Mouse (Mus musculus) heart, postnatal 0 days (tissue): ENCODE results near the gene Exosc8. TPM values are rescaled to one million over a fixed set of nuclear protein-coding genes. Genes with fewer than 3 reads are reported as not detected.
"Not testable (repeated sequence)": the region's sequence is repeated elsewhere in the genome, so short reads cannot be mapped to it uniquely, and the experiment has no call there.

Experiments
- ATAC-seq: fragments of 200-750 bp; cut with Nextera tagmentation; 2 replicates; pipeline ENCODE4 v1.8.0; 2017; ENCODE audit warnings: low read depth, moderate number of reproducible peaks, moderate library complexity; ENCODE audit not compliant: insufficient read depth
- DNase-seq: peaks from one replicate; pipeline ENCODE4 v3.0.0-alpha.2; 2016; ENCODE audit warnings: low spot score
- H3K27ac ChIP-seq: fragments of 300-500 bp; sonication (generic); 2 replicates; pipeline ENCODE4 v1.5.1; 2014; ENCODE audit warnings: low read depth, mild to moderate bottlenecking
- H3K27me3 ChIP-seq: fragments of 300-500 bp; sonication (generic); 2 replicates; pipeline ENCODE4 v1.6.1; 2014; ENCODE audit warnings: low read length, mixed read lengths; ENCODE audit not compliant: control insufficient read depth, insufficient read depth
- H3K36me3 ChIP-seq: fragments of 300-500 bp; sonication (generic); replicated peaks from 2 replicates; pipeline ENCODE4 v1.6.1; 2014; ENCODE audit warnings: low read length, mixed read lengths; ENCODE audit not compliant: control insufficient read depth, insufficient read depth
- H3K4me1 ChIP-seq: fragments of 300-500 bp; sonication (generic); 2 replicates; pipeline ENCODE4 v1.6.1; 2014; ENCODE audit warnings: antibody characterized with exemption; ENCODE audit not compliant: control insufficient read depth, insufficient read depth
- H3K4me2 ChIP-seq: fragments of 300-500 bp; sonication (generic); 2 replicates; pipeline ENCODE4 v1.6.1; 2014; ENCODE audit warnings: low read depth, mild to moderate bottlenecking, low read length, moderate library complexity
- H3K4me3 ChIP-seq: fragments of 300-500 bp; sonication (generic); 2 replicates; pipeline ENCODE4 v1.5.1; 2014; ENCODE audit warnings: low read depth, low read length
- H3K9ac ChIP-seq: fragments of 300-500 bp; sonication (generic); replicated peaks from 2 replicates; pipeline ENCODE4 v1.6.1; 2014; ENCODE audit warnings: low read depth, low read length, mixed read lengths
- H3K9me3 ChIP-seq: fragments of 300-500 bp; sonication (generic); replicated peaks from 2 replicates; pipeline ENCODE4 v1.6.1; 2016; ENCODE audit warnings: low read length; ENCODE audit not compliant: control insufficient read depth
- CTCF ChIP-seq: IDR thresholded peaks from 2 replicates; pipeline ENCODE4 v1.5.1; 2016; ENCODE audit warnings: antibody characterized with exemption, control low read depth, low read depth
- EP300 ChIP-seq: IDR thresholded peaks from 2 replicates; pipeline ENCODE4 v1.6.1; 2016; ENCODE audit warnings: antibody characterized with exemption, low read depth
- WGBS: fragments of 180-500 bp; shearing (Covaris S2); extraction: QIAGEN DNeasy Blood & Tissue Kit; methylation state at CpG from one replicate; pipeline ENCODE4 v1.1.7; 2014; 5-methylcytosine and 5-hydroxymethylcytosine counted together
- polyA plus RNA-seq: library from polyadenylated mRNA; unstranded; fragments of >200 nt; fragmentation: Nextera tagmentation; extraction: Ambion mirVana; gene quantifications from 2 replicates; pipeline ENCODE4 v1.2.1, GENCODE M21; 2015
- total RNA-seq: library from RNA; depleted of rRNA; stranded (reverse); fragments of >200 nt; gene quantifications from 2 replicates; pipeline ENCODE4 v1.2.3, GENCODE M21; 2014; ENCODE audit warnings: low replicate concordance

The Exosc8 gene
- total and polyA plus RNA-seq, 2 experiments from 2014 or later = 18.8 to 33.9 TPM

- no peaks in the 10 kb centered on the region for H3K36me3 ChIP-seq
- H3K4me2 ChIP-seq = no peak overlapping the region
- ATAC-seq = no peak
- H3K9ac ChIP-seq = no peak overlapping the region
- no peaks in the 10 kb centered on the region for H3K27me3 ChIP-seq
- 75% methylated on average over 5 of the region's 5 CpGs for WGBS
- no peak overlapping the region for H3K4me3 ChIP-seq
- H3K4me1 ChIP-seq = no peaks in the 10 kb centered on the region
- no peak for TF ChIP-seq EP300
- no peak for TF ChIP-seq CTCF
- no peak for DNase-seq
- H3K27ac ChIP-seq = no peak overlapping the region
- no peaks in the 10 kb centered on the region for H3K9me3 ChIP-seq
Observed at GRCm38 (mm10) chr3:54766811-54767210, 31.6 kb upstream of the Exosc8 start.

- H3K36me3 ChIP-seq = no peaks in the 10 kb centered on the region
- WGBS = 81% methylated on average over 14 of the region's 14 CpGs
Observed at GRCm38 (mm10) chr3:54766034-54766433, 30.8 kb upstream of the Exosc8 start.

GRCm38 (mm10) chr3:54765521-54765920 is 30.3 kb upstream of the Exosc8 start:
- not testable (repeated sequence) for DNase-seq, H3K27me3 ChIP-seq, H3K9ac ChIP-seq, H3K36me3 ChIP-seq, H3K4me1 ChIP-seq, ATAC-seq, H3K4me2 ChIP-seq, H3K27ac ChIP-seq, H3K4me3 ChIP-seq, H3K9me3 ChIP-seq
- TF ChIP-seq CTCF = 0 out of 2 replicates have a peak, but pooled peaks have one; percentile 14
- WGBS = 92% methylated on average over 6 of the region's 6 CpGs

More at GRCm38 (mm10) chr3:54766034-54766433, 30.8 kb upstream of the Exosc8 start:
- Histone ChIP-seq H3K9me3 (no peaks in the 10 kb centered on the region), H3K4me1 (no peaks in the 10 kb centered on the region), H3K4me2 (no peak overlapping the region), H3K27me3 (no peaks in the 10 kb centered on the region), H3K27ac (no peak overlapping the region), H3K9ac (no peak overlapping the region), H3K4me3 (no peak overlapping the region)
- DNase-seq = no peak
- no peak for TF ChIP-seq EP300
- no peak for TF ChIP-seq CTCF
- ATAC-seq = no peak

GRCm38 (mm10) chr3:54764418-54764817 is 29.2 kb upstream of the Exosc8 start:
- DNase-seq (peak; percentile 43), ATAC-seq (peak; percentile 85)
- WGBS = 48% methylated on average over 18 of the region's 18 CpGs
- TF ChIP-seq EP300 = no peak
- TF ChIP-seq CTCF = no peak
- no peaks in the 10 kb centered on the region for H3K36me3 ChIP-seq
- H3K4me2 ChIP-seq = peak overlapping the region; percentile 48
- H3K27me3 ChIP-seq = no peaks in the 10 kb centered on the region
- H3K4me1 ChIP-seq = no peaks in the 10 kb centered on the region
- H3K4me3 ChIP-seq = peak overlapping the region; percentile 30
- no peak overlapping the region for H3K27ac ChIP-seq
- no peak overlapping the region for H3K9ac ChIP-seq
- no peaks in the 10 kb centered on the region for H3K9me3 ChIP-seq

GRCm38 (mm10) chr3:54761258-54761657 is 26.1 kb upstream of the Exosc8 start:
- Histone ChIP-seq H3K9me3 (no peaks in the 10 kb centered on the region), H3K27ac (no peak overlapping the region), H3K4me1 (no peaks in the 10 kb centered on the region), H3K4me3 (no peak overlapping the region), H3K9ac (no peak overlapping the region), H3K36me3 (no peaks in the 10 kb centered on the region), H3K27me3 (no peaks in the 10 kb centered on the region), H3K4me2 (no peak overlapping the region)
- DNase-seq (no peak), ATAC-seq (no peak)
- 87% methylated on average over 1 of the region's 1 CpGs for WGBS
- TF ChIP-seq EP300 (no peak), CTCF (no peak)
